Mouse (Mus musculus) bone marrow, adult 2 months (tissue): ENCODE results near the gene Tekt4.

ENCODE experiments used
- CTCF ChIP-seq: fragments of 200-500 bp; IDR thresholded peaks from 2 replicates; pipeline ENCODE4 v1.5.1; 2011; ENCODE audit warnings: low read length, control low read depth; ENCODE audit not compliant: control insufficient read depth, insufficient read depth
- POLR2A ChIP-seq: fragments of 200-500 bp; IDR thresholded peaks from 2 replicates; pipeline ENCODE4 v1.6.1; 2011; ENCODE audit warnings: low read depth, mild to moderate bottlenecking, control low read depth, low read length, borderline replicate concordance; ENCODE audit not compliant: control insufficient read depth

DNA sequence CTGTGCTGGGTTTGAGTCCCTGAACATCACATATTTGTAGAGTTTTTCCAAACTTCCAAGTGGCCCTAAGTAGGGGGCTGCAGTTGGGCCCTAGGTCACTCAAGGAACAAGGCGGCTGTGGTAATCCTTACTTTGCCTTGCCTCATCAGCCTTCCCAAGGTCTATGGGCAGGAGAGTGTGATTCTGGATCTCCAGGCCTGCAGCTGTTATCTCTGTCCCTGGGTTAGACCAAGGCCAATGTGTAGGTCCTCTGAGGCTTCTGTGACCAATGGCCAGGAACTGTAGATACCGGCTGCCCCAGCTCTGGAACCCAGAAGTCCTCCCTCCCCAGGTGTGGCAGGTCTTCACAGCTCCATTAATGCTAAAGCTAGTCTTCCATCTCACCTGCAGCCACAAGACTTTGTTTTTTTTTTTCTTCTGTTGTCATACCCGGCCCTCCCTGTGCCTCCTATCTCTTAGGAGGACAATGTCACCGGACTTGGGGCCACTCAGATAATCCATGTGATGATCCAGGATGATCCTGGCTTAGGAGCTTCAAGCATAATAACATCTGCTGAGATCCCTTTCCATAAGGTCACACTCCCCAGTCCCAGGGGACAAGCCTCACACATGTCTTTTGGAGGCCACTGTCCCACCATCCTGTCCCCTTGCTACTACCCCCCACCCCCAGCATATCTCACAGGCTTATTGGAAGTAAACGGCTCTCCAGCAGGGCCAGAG lies 2.0 kb upstream of the Tekt4 start:
- no peak for TF ChIP-seq CTCF
- no peak for TF ChIP-seq POLR2A
